Mouse (Mus musculus): ENCODE measurements around the gene Tmem216.

- TF ChIP-seq GATA1 (IDR thresholded peaks at IDR 0.05; ENCODE audit: borderline replicate concordance, low read length) (no peak), CTCF (IDR thresholded peaks at IDR 0.05; ENCODE audit: low read depth, low read length) (peak; percentile 65; the same call in 1 of the 2 replicates)
Observed at GRCm38 (mm10) chr19:10602787-10603186, 46.7 kb upstream of the Tmem216 start.

All from G1E (cell line).